Mouse (Mus musculus) gastrocnemius, adult 2 months (tissue): Measurements from ENCODE around the gene Mns1. TPM values are rescaled to one million over a fixed set of nuclear protein-coding genes. Genes with fewer than 3 reads are reported as not detected.

ENCODE experiments used
- DNase-seq: peaks from one replicate; pipeline ENCODE4 v3.0.0; 2022
- H3K27ac ChIP-seq: fragments of 200-600 bp; 2 replicates; pipeline ENCODE4 v1.8.1; 2022; ENCODE audit warnings: mild to moderate bottlenecking
- H3K4me3 ChIP-seq: fragments of 200-600 bp; 2 replicates; pipeline ENCODE4 v1.8.1; 2022; ENCODE audit warnings: mild to moderate bottlenecking, moderate library complexity
- CTCF ChIP-seq: fragments of 200-600 bp; IDR thresholded peaks from 2 replicates; pipeline ENCODE4 v1.8.1; 2022; ENCODE audit warnings: antibody characterized with exemption, mild to moderate bottlenecking, moderate library complexity
- intact Hi-C: fragments of 180-260 bp; cut with DNase I; formaldehyde crosslinking; loops from one replicate; pipeline ENCODE4 v1.15.1; 2025
- microRNA-seq: library from miRNA; unstranded; fragments of <30 nt; microRNA quantifications from one replicate; pipeline ENCODE4 v1.2.0, GENCODE M21; 2021
- total RNA-seq, 2 experiments: library from RNA; stranded (reverse); gene quantifications; 2 replicates each; pipeline ENCODE4 v1.2.3; 2021

Mns1 gene
- total RNA-seq, 2 experiments from 2014 or later: 0.08 TPM

DNA sequence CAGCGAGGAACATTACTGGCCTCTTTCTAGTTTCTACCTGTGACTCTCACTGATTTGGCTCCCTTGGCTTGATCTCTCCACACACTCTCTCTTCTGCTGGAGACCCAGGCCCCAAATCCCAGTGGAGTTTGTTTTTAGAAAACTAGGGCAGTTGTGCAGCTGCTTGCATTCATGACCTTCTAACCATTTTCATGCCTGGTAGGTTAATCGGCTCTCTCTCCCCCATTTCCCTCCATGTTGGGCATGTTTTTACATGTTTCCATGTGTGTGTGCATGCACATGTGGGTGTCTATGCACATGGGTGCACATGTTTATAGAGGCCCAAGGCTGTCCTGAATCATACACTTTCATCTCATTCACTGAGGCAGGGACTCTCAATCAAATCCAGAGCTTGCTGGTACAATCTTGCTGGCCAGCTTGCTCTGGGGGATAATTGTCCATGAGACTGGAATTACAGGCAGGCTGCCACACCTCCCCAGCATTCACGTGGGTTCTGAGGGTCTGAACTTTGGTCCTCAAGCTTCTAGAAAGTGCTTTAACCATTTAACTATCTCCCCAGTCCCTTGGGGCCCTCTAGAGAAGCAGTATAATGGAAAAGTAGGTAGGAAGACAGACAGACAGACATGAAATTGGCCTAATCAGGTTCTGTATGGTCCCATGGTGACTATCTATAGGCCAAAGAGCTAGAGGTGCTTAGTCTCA is 56.3 kb downstream of the Mns1 start:
- no peak overlapping the region for H3K4me3 ChIP-seq
- intact Hi-C loops: no loop called here
- TF ChIP-seq CTCF: no peak

DNA sequence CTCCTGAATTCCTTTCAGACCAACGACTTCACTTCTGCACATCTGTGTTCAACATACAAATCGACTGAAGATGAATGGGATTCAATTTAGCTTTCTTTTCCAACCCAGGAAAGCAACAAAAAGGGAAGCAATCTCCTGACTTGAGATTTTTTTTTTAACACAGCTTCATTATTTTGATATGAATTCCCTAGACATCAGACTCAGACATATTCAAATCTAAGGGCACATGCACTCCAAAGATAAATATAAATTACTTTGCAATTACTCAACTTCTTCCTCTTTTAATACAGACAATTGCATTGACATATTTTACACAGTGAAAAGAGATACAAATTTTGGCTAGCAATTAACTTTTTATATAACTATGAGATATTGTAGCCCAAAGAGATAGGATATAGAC is 58.9 kb downstream of the Mns1 start:
- intact Hi-C loops: no loop called here

More for the DNA sequence above, 56.3 kb downstream of the Mns1 start:
- no peak overlapping the region for H3K27ac ChIP-seq
- no peak for DNase-seq

GRCm38 (mm10) chr9:72497171-72497570 is 59.4 kb downstream of the Mns1 start:
- intact Hi-C loops: no loop called here
- no peak overlapping the region for H3K4me3 ChIP-seq

More for the DNA sequence above, 58.9 kb downstream of the Mns1 start:
- Histone ChIP-seq H3K27ac (no peak overlapping the region), H3K4me3 (no peak overlapping the region)
- DNase-seq: no peak
- no peak for TF ChIP-seq CTCF

More at GRCm38 (mm10) chr9:72497171-72497570, 59.4 kb downstream of the Mns1 start:
- no peak overlapping the region for H3K27ac ChIP-seq
- peak; percentile 29 for DNase-seq
- TF ChIP-seq CTCF: no peak

Small RNA genes lying within 50 kb of the gene (microRNA-seq; reads per million reads assigned to microRNA genes)
- gene Gm28010: not detected

Other genes starting within 250 kb of the Mns1 start
- gene Zfp280d, start 163.2 kb upstream of the Mns1 start, total RNA-seq: 10 to 100 TPM; 18.3 to 19.5 TPM
- gene Tex9, start 54.2 kb downstream of the Mns1 start, total RNA-seq: 1 to 10 TPM; 1.8 TPM
- 10 to 100 TPM; 18.9 to 19.2 TPM for gene Rfx7, start 94.2 kb downstream of the Mns1 start, total RNA-seq
- 100 to 1,000 TPM; 273 to 325 TPM for gene Nedd4, start 224.3 kb downstream of the Mns1 start, total RNA-seq